Mouse (Mus musculus) adipocyte (in vitro differentiated cells): Measurements from ENCODE around the gene Abcg5.
A peak's percentile ranks its signal among the peaks of the same experiment; 100 is the strongest.

Experiments
- DNase-seq: peaks from one replicate; pipeline ENCODE4 v3.0.0-alpha.2; 2016; ENCODE audit warnings: low spot score

Abcg5 gene

DNA sequence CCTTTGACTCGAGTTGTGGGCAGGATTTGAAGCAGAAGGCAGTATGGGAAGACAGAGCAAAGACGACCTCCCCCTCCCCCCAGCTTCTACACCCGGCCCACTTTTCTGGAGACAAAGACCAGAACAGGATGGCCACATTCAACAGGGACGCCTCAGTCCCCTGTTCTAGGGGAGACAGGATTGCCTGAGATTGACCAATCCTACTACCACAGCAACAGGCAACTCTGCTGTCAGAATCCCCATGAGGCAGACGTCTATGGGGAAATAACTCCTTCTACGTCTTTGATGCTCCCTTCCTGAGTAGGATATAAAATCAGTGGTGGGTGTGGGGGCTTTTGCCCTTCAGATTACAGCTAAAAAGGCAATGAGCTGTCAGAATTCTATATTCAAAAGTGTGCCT is 1.5 kb upstream of the Abcg5 start:
- DNase-seq = no peak

DNA sequence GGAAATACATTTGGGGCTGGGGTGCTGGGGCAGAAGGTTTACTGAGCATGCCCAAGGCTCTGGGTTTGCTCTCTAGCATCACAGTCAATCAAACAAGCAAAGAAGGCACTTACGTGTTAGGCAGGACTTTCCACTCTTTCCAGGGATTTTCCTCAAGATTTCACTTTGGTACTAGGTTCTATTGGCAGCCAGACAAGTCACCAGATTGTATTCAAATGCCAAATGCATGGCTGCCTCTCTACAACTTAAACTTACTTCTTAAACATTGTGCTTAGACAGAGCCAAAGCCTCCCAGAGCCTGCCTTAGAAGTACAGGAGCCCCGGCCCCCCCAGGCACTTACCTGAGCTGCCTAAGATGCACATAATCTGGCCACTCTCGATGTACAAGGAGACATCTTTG is 1.1 kb downstream of the Abcg5 start:
- DNase-seq = peak; percentile 31

DNA sequence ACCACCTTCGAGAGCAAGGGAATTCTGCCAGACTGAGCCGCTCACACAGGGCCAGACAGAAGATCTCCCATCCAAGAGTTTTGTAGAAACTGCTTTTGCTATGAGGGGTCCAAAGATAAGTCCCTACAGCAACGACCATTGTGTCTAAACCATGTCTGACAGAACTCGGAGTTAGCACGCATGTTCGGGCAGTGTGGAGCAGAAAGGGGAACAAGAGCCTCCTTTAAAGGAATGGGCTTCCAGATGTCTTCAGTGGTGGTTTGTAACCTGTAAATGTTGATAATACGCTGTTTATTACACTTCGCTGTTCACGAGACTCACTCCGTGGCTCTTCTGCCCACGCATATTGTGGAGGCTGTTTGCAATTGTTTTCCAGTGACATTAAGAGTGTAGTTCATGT is 5.2 kb downstream of the Abcg5 start:
- DNase-seq = no peak

DNA sequence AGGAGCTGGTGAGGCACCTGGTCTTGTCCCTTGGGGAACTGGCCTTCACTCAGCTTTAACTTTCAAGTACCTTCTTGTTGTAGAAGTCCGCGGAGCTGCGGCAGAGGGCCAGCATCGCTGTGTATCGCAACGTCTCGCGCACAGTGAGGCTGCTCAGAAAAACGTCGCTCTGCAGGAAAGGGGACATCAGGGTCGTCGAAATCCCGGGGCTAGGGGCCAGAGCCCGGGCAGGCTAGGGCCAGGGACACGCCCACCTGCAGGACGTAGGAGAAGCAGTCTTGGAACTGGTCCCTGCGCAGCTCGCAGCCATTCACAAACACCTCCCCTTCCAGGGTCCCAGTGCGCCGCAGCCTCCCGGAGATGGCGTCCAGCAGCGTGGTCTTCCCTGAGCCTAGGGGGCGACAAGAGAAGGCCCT is 6.9 kb downstream of the Abcg5 start, which contains the start of gene Abcg8:
TSS of gene Abcg8 (plus strand) at position 352 of the 416 bp plus-strand sequence.
- DNase-seq = no peak

DNA sequence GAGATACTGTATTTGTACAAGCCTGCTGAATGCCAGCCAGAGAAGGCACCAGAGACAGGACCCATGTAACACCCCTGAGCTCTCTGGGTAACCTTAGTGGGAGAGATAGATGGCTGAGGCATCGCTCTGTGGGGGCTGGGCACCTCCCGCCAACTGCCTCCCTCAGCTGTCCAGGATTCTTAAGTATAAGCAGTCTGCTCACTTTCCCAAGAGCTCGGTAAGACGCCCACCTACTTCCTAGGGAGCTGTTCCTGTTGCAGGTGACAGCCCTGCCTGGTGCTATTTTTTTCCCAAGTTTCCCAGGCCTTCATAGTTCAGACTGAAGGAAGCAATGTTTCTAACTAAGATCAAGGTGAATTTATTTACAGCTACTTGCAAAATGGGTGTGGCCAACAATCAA is 7.6 kb downstream of the Abcg5 start:
- no peak for DNase-seq

DNA sequence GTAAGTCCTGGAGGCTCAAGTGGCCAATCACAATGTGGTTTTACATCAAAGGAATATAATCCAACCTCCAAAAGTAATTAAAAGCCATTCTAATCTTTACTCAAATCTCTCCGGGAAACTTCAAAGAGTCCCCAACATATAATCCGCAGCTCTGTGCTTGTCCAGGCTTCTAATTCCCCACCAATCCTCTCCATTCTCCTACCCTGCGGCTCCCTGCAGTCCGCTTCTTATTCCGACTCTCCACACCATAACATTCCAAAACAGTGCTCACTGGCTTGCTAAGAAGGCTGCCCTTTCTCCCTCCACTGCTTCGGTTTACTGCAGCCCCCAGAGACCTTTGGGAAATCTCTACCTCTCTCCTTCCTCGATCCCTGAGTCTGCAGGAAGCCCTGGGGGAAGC is 8.8 kb downstream of the Abcg5 start:
- DNase-seq = no peak

DNA sequence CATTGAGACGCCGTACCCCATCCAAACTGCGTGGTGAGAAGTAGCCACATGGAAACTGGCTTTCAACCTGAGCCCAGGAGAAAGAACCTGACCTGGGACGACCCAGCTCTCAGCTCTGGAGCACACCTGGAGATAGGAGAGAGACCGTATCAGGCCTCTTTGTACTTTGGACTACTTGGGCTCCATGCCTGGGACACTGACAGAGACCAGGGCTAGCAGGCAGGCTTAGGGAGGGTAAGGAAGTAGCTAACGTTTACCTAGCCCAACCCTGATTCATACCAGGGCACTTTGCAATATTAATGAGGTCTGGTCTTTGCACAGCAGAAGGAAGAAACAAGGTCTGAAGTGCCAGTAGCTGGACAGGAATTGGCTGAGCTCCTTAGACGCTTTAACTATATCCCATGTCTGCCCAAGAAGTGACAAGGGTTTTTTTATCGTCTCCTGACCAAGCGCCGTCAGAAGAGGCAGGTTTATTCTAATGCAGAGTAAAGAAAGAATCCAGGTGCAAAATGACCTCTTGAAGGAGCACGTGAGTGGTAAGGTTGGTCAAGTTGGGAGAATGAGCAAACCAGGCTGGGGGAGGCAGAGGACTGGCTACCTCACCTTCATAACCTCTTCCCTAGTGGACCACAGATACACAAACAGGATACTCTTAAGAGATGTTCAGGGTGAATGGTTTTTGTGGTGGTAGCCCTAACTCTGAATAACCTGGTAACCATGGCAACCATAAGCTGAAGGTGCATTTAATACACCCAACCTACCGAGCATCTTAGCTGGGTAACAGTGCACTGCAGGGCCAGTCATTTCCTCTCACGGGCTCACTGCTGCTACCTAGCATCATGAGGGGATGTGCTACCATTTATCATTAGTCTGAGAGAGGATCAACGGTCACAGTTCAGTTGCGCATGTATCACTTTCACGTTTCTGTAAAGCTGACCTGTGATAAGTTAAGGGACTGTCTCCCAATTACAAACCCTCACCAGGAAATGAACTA is 10.1 kb downstream of the Abcg5 start:
- DNase-seq = no peak

DNA sequence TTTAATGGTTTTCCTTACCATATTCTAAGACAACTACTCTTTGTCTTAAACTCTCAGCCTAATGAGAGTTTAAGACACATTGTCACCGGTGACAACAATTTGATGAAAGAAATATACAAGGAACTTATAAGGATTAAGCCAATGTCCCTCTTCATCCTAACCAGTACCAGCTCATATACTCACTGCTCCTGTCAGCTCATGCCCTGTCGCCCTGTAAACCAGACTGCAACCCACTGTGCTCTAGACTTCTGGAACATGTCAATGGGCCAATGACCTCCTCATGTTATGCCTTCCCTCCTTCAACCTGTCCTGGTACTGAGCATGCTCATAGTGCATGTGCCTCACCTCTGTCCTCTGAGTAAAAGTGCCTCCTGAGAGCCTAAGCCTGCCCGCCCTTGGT is 15.0 kb downstream of the Abcg5 start:
- no peak for DNase-seq

DNA sequence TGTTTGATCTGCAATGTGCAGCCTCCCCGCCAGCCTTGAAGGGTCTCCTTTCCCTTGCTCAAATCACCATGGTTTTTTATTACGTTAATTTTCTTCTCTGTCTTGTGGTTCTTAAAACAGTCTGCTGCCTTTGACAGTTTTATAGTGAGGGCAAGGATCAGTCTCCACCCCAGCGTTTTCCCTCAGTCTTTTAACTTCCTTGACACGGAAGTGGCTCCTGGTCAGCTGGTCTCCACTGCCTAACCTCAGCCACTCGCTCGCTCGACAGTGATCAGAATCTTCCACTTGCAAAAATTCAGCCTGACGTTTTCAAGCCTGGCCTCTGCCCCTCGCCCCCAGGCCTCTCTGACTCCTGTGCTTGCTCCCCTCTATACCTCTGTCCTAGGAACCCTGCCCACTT is 17.1 kb downstream of the Abcg5 start:
- no peak for DNase-seq

DNA sequence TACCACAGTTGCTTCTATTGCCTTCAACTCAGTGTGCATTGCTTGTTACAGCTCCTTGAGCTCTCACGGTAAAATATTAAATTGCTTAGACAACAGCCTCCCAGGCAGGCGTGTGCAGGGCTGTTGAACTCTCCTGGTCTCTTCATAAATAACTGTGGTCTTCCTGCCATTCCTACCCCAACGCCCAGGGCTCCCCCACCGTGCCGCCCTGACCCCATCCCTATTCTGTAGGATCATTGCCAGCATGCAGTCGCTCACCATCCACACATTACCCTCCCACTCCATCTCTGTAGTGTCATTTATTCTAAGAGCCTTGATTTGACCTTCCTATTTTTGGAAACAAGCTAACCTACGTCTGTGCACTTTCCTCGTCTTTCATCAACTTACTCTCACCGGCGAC is 17.8 kb downstream of the Abcg5 start:
- DNase-seq = no peak

DNA sequence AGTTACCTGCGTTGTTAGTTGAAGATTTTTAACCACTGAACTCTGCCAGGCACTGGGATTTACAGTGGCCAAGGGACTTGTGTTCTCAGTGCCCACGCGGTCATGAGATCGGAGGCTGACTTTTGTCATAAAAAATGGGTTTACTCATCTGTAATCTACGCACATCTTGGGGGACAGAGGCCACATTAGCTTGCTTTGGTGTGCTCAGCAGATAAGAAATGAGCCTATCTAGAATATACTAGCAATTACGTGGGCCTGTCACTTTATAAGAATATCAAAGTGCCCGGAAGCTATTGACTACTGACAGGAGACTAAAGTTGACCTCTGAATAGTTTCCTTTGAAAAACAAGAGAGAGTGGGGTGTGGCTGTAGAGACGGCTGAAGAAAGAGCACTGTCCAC is 23.9 kb downstream of the Abcg5 start:
- DNase-seq = no peak

DNA sequence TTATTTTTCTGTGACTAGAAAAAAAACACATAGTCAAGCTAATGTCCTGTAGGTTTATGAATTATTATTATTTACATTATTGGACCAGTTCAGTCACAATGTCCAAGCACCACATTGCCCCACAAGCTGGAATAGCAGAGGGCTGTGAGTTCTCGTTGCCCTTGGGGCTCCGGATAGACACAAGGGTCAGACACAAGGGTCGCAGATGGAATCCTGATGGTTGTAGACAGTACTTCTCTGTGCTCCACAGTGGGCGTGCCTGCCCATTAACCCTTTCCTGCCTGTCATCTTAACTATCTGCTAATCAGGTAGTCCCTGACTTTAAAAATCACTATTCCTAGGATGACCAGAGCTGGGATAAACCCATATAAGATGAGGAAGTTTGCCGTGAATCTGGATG is 24.6 kb downstream of the Abcg5 start:
- no peak for DNase-seq

DNA sequence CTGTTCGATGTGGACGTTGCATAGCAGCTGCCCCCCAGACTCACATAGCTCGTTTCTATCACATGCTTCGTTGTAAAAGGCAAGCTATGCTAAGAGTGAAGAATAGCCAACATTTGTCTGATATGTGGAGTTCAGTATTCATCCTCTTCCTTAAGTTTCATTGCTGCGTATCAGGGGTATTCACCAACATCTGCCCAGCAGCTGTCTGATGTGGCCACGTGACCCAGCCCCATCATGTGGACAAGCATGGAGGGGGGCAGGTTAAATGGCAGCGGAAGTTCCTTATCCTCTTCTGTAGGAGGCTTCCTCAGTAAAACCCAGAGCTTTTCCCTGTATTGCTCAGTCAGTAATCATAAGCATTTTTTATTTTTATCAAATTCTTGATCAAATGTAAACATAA is 25.0 kb downstream of the Abcg5 start:
- no peak for DNase-seq

DNA sequence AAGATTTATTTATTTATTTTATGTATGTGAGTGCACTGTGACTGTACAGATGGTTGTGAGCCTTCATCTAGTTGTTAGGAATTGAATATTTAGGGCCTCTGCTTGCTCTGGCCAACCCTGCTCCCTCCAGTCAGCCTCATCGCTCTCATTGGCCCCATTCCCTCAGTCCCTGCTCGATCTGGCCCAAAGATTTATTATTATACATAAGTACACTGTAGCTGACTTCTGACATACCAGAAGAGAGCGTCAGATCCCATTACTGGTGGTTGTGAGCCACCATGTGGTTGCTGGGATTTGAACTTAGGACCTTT is 25.4 kb downstream of the Abcg5 start:
- DNase-seq = peak; percentile 24

DNA sequence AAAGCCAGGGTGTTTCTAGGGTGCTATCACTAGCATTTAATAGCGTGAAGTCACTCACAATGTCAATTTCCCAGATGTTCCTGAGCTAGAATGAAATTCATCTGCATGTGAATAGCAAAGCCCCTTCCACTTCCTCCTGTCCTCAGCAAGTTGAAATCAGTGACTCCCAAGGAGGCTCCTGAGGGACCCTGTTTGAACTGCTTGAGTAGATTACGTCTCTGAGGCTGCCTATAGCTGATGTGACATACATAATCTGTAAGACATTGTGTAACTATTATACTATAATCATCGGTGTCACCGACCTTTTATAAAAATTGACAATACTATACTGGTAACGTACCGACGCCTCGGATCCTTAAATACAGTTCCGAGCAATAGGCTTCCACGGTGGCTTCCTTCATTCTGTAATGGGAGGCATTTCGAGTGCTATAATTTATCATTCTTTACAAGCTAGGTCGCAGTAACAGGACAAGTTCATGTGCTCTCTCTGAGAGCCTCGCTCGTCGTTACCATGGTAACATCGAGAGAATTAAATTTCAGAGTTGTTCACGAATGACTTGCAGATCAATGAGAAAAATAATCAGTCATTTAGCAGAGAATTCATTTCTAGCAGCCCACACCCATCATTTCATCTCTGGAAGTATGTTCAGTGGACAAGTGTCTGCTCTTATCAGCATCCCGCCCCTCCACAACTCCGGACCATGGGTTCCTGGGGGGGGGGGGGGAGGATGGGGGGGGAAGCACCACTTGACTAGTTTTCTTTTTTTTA is 26.0 kb downstream of the Abcg5 start:
- DNase-seq = no peak

DNA sequence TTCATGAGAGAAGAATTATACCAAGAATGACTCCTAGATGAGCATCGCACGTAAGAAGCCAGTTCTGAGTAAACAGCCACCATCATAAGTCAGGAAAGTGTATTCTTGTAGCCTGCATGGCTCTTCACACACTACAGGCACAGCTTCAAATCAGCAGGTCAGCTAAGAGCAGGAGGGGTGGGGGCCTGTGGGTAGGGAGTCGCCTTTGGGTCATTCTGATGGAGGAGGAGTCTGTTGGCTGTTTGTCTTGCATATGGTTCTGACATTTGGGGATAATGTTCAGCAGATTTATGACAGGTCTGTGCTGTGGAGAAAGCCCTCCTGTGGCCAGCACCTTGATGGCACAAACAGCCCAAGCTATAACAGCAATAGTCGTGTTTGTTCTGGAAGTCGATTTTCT is 26.6 kb downstream of the Abcg5 start:
- no peak for DNase-seq

DNA sequence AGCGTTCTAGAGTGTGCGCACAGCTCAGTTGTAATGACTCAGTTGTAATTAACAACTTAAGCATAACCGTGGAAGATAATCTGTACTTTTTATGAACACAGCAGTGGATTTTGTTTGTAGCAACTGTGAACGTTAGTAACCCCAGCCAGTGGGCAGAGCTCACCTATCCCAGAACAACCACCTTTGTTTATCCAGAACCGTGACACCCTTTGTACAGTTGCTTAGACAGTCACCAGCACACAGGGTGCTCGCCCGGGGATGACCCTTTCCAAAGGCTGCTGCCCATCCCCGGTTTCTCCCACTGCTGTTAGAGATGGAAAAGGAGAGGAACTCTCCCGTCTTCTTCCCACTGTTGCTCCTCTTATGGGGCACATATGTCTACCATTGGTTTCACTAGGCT is 29.3 kb downstream of the Abcg5 start:
- no peak for DNase-seq

DNA sequence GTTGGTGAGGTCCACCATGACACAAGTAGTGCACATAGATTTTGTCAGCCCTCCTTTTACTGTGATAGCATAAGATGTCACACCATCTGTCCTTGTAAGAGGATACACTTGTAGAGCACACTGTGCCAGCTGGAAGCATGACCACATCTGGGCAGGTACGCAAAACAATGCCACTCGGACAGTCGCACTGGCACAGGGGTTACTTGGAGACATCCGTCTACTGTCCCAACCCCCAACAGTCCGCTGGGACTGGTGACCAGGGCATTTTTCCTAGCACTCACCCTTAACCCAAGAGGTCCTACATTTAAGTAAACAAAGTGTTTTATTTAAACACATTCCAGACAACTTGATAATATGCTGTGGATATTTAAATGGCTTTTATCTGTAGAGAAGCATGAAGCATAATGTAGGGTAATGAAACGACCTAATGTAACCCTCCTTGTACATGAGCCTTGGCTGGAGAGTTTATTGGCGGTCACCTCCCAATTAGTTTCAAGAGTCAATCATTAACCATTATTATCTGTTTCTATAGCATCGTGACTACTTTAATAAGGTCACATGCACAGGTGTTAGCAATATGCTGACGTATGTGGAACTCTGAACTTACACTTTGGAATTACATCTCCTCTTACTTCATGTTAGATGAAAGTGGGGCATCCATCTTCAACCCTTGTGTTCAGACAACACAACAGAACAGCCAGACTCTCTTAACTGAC is 32.4 kb downstream of the Abcg5 start:
- DNase-seq = no peak

DNA sequence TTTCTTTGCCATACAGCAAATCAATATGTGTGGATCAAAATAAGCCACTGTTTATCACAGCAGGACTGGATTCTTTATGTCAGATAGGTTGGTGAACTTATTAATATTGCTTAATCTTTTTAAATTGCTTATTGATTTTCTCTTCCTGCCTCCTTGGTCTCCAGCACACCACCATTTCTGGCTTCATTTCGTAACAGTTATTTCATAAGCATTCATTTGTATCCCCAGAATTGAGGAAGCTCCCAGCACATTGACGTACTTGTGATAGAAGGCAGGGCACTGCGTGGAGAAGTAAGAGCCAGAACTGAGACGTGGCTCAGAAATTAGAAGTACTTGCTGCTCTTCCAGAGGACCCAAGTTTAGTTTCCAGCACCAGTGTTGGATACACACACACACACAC is 35.2 kb downstream of the Abcg5 start:
- DNase-seq = no peak

DNA sequence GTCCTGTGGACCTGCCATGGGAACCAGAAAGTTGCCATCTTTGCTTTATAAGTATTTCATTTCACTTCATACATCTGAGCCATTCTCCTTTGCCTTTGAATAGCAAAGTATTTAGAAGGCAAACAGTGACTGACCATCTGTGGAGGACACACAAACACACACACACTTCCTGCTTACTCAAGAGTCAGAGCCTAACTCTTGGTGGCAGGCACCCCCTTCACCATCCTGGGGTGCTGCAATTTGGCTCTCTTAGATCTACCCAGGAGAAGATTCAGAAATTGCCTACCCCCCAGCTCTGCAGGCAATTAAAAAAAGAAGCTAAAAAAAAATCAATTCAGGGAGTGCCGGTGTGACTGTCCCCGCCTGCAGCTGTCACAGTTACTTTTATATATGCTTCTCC is 36.3 kb downstream of the Abcg5 start:
- no peak for DNase-seq

DNA sequence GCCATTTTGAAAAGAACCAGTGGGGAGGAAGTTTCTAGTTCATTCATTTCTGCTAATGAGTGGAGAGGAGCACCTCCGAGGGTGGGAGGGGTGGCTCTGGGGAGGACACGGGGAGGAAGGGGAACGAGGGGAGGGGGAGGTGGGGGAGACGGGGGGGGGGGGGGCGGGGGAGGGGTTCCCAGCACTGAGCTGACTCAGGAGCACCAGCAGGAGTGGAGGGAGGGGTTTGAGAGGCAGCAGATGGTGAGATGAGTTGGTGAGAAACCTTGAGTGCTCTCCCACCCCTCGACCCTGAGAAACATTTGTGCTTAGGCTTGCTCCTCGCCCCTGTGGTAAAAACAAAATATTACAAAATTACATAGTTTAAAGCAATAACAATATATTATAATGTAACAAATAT is 36.9 kb downstream of the Abcg5 start:
- no peak for DNase-seq

DNA sequence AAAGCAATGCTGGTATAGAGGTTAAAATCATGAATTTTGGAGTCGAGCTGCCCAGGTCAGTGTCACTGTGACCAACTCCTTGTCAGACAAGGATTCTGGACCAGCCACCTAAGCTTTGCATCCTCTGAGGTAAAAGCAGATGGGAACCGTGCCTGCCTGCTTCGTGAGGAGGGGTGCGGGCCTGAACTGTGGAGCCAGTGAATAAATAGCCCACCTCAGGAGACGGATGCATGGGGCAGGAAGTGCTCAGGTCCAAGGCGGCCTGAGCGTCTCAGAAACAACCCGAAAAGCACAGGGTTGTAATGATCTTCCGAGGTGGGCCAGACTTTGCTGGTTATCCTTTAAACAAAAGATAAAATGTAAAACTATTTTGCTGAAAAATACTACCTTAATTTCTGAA is 37.7 kb downstream of the Abcg5 start:
- DNase-seq = no peak
